Mouse (Mus musculus): ENCODE data around the gene Pdlim4.
"Not testable (repeated sequence)": the region's sequence is repeated elsewhere in the genome, so short reads cannot be mapped to it uniquely, and the experiment has no call there.

Gene Pdlim4

GRCm38 (mm10) chr11:54062753-54063471, 5.9 kb downstream of the Pdlim4 start:
- DNase-seq (ENCODE audit: inconsistent age in 2 of 2, low spot score in 1 of 2) = peak; percentile 3 to 36

GRCm38 (mm10) chr11:54062086-54062752, 6.6 kb downstream of the Pdlim4 start:
- DNase-seq (ENCODE audit: inconsistent age in 2 of 2, low spot score in 1 of 2) = peak; percentile 90 to 96

- DNase-seq (ENCODE audit: inconsistent age in 2 of 2, low spot score in 1 of 2) = peak; percentile 35 to 69
Observed at GRCm38 (mm10) chr11:54060316-54060715, 8.5 kb downstream of the Pdlim4 start.

- peak in 1 of 2 experiments; percentile 8 for DNase-seq (ENCODE audit: inconsistent age in 2 of 2, low spot score in 1 of 2)
Observed at GRCm38 (mm10) chr11:54059526-54059925, 9.3 kb downstream of the Pdlim4 start.

GRCm38 (mm10) chr11:54058643-54059042, 10.2 kb downstream of the Pdlim4 start:
- DNase-seq (ENCODE audit: inconsistent age in 2 of 2, low spot score in 1 of 2) = peak in 1 of 2 experiments; percentile 7

- peak in 1 of 2 experiments; percentile 6 for DNase-seq (ENCODE audit: inconsistent age in 2 of 2, low spot score in 1 of 2)
Observed at GRCm38 (mm10) chr11:54058056-54058617, 10.7 kb downstream of the Pdlim4 start.

GRCm38 (mm10) chr11:54057428-54057827, 11.4 kb downstream of the Pdlim4 start:
- no peak for DNase-seq (ENCODE audit: inconsistent age in 2 of 2, low spot score in 1 of 2)

- peak; percentile 11 to 50 for DNase-seq (ENCODE audit: inconsistent age in 2 of 2, low spot score in 1 of 2)
Observed at GRCm38 (mm10) chr11:54056132-54056531, 12.7 kb downstream of the Pdlim4 start.

- DNase-seq (ENCODE audit: inconsistent age in 2 of 2, low spot score in 1 of 2) = peak; percentile 30 to 85
Observed at GRCm38 (mm10) chr11:54054257-54054656, 14.6 kb downstream of the Pdlim4 start.

- DNase-seq (ENCODE audit: inconsistent age in 2 of 2, low spot score in 1 of 2) = no peak
Observed at GRCm38 (mm10) chr11:54053090-54053489, 15.7 kb downstream of the Pdlim4 start.

- DNase-seq (ENCODE audit: inconsistent age in 2 of 2, low spot score in 1 of 2) = no peak
Observed at GRCm38 (mm10) chr11:54052128-54052527, 16.7 kb downstream of the Pdlim4 start.

- DNase-seq (ENCODE audit: inconsistent age in 2 of 2, low spot score in 1 of 2) = no peak
Observed at GRCm38 (mm10) chr11:54051161-54051560, 17.7 kb downstream of the Pdlim4 start.

GRCm38 (mm10) chr11:54050205-54050604, 18.6 kb downstream of the Pdlim4 start:
- no peak for DNase-seq (ENCODE audit: inconsistent age in 2 of 2, low spot score in 1 of 2)

GRCm38 (mm10) chr11:54040676-54041075, 28.1 kb downstream of the Pdlim4 start:
- DNase-seq (ENCODE audit: inconsistent age in 2 of 2, low spot score in 1 of 2) = no peak

- not testable (repeated sequence) for DNase-seq (ENCODE audit: inconsistent age in 2 of 2, low spot score in 1 of 2)
Observed at GRCm38 (mm10) chr11:54032872-54033271, 35.9 kb downstream of the Pdlim4 start.

GRCm38 (mm10) chr11:54028997-54029396, 39.8 kb downstream of the Pdlim4 start:
- DNase-seq (ENCODE audit: inconsistent age in 2 of 2, low spot score in 1 of 2) = no peak

GRCm38 (mm10) chr11:54028044-54028951, 40.5 kb downstream of the Pdlim4 start, which contains the start of gene Slc22a4:
Gene Slc22a4, minus strand, starts transcription at chr11:54028090.
- DNase-seq (ENCODE audit: inconsistent age in 2 of 2, low spot score in 1 of 2) = peak; percentile 91 to 96

- peak; percentile 34 to 70 for DNase-seq (ENCODE audit: inconsistent age in 2 of 2, low spot score in 1 of 2)
Observed at GRCm38 (mm10) chr11:54027131-54028043, 41.4 kb downstream of the Pdlim4 start.

- no peak for DNase-seq (ENCODE audit: inconsistent age in 2 of 2, low spot score in 1 of 2)
Observed at GRCm38 (mm10) chr11:54026491-54027041, 42.2 kb downstream of the Pdlim4 start.

All from adrenal gland, adult (tissue).